Mouse (Mus musculus): ENCODE data around the gene Hoxc8.

The Hoxc8 gene

GRCm38 (mm10) chr15:102984925-102985324 is 5.5 kb upstream of the Hoxc8 start:
- no peak for DNase-seq

GRCm38 (mm10) chr15:102987124-102987833 is 3.1 kb upstream of the Hoxc8 start:
- DNase-seq = peak; percentile 90

- no peak for DNase-seq
Observed at GRCm38 (mm10) chr15:102988078-102988477, 2.3 kb upstream of the Hoxc8 start.

GRCm38 (mm10) chr15:102991782-102992181 is 1.4 kb downstream of the Hoxc8 start:
- DNase-seq = no peak

- DNase-seq = no peak
Observed at GRCm38 (mm10) chr15:102992206-102992605, 1.8 kb downstream of the Hoxc8 start.

- no peak for DNase-seq
Observed at GRCm38 (mm10) chr15:102992863-102993262, 2.5 kb downstream of the Hoxc8 start.

- no peak for DNase-seq
Observed at GRCm38 (mm10) chr15:102996548-102996947, 6.1 kb downstream of the Hoxc8 start.

GRCm38 (mm10) chr15:102997431-102997830 is 7.0 kb downstream of the Hoxc8 start:
- no peak for DNase-seq

GRCm38 (mm10) chr15:102997939-102998355 is 7.5 kb downstream of the Hoxc8 start, which contains the start of gene Hoxc6:
Gene Hoxc6 (plus strand): TSS chr15:102998257.
- no peak for DNase-seq

GRCm38 (mm10) chr15:102998608-102999182 is 8.3 kb downstream of the Hoxc8 start:
- no peak for DNase-seq

GRCm38 (mm10) chr15:102999183-102999831 is 8.9 kb downstream of the Hoxc8 start:
- peak; percentile 57 to 65 for DNase-seq

GRCm38 (mm10) chr15:102999955-103000354 is 9.5 kb downstream of the Hoxc8 start:
- no peak for DNase-seq

- DNase-seq = no peak
Observed at GRCm38 (mm10) chr15:103000501-103000901, 10.1 kb downstream of the Hoxc8 start.

GRCm38 (mm10) chr15:103001370-103001769 is 11.0 kb downstream of the Hoxc8 start:
- DNase-seq = no peak

- no peak for DNase-seq
Observed at GRCm38 (mm10) chr15:103002156-103002555, 11.7 kb downstream of the Hoxc8 start.

- no peak for DNase-seq
Observed at GRCm38 (mm10) chr15:103002821-103003448, 12.5 kb downstream of the Hoxc8 start.

GRCm38 (mm10) chr15:103005308-103005707 is 14.9 kb downstream of the Hoxc8 start:
- no peak for DNase-seq

GRCm38 (mm10) chr15:103005797-103006196 is 15.4 kb downstream of the Hoxc8 start:
- no peak for DNase-seq

GRCm38 (mm10) chr15:103006326-103006725 is 15.9 kb downstream of the Hoxc8 start:
- DNase-seq = no peak

- DNase-seq = no peak
Observed at GRCm38 (mm10) chr15:103009265-103010111, 19.1 kb downstream of the Hoxc8 start.

- DNase-seq = no peak
Observed at GRCm38 (mm10) chr15:103010112-103010846, 19.9 kb downstream of the Hoxc8 start.
